Mouse (Mus musculus) hindbrain, embryonic 14.5 days (tissue): ENCODE measurements around the gene Samd5. TPM values are rescaled to one million over a fixed set of nuclear protein-coding genes. Genes with fewer than 3 reads are reported as not detected.

Experiments
- ATAC-seq: fragments of 200-750 bp; cut with Nextera tagmentation; 2 replicates; pipeline ENCODE4 v1.8.0; 2017; ENCODE audit warnings: moderate number of reproducible peaks, mild to moderate bottlenecking, moderate TSS enrichment, moderate library complexity; ENCODE audit not compliant: low FRiP score
- DNase-seq: peaks from one replicate; pipeline ENCODE4 v3.0.0-alpha.2; 2015; ENCODE audit warnings: low spot score
- H3K27ac ChIP-seq: fragments of 300-500 bp; sonication (generic); 2 replicates; pipeline ENCODE4 v1.5.1; 2014; ENCODE audit warnings: mild to moderate bottlenecking, moderate library complexity
- H3K27me3 ChIP-seq: fragments of 300-500 bp; sonication (generic); 2 replicates; pipeline ENCODE4 v1.6.1; 2014; ENCODE audit warnings: mild to moderate bottlenecking, low read length, mixed read lengths; ENCODE audit not compliant: control insufficient read depth, insufficient read depth
- H3K36me3 ChIP-seq: fragments of 300-500 bp; sonication (generic); replicated peaks from 2 replicates; pipeline ENCODE4 v1.6.1; 2014; ENCODE audit not compliant: control insufficient read depth, insufficient read depth
- H3K4me1 ChIP-seq: fragments of 300-500 bp; sonication (generic); replicated peaks from 2 replicates; pipeline ENCODE4 v1.6.1; 2014; ENCODE audit warnings: antibody characterized with exemption, low read length, mixed read lengths; ENCODE audit not compliant: control insufficient read depth, insufficient read depth
- H3K4me2 ChIP-seq: fragments of 300-500 bp; sonication (generic); replicated peaks from 2 replicates; pipeline ENCODE4 v1.6.1; 2014; ENCODE audit warnings: mild to moderate bottlenecking, moderate library complexity
- H3K4me3 ChIP-seq: fragments of 300-500 bp; sonication (generic); replicated peaks from 2 replicates; pipeline ENCODE4 v1.5.1; 2014; ENCODE audit warnings: mild to moderate bottlenecking, low read length
- H3K9ac ChIP-seq: fragments of 300-500 bp; sonication (generic); 2 replicates; pipeline ENCODE4 v1.6.1; 2014
- H3K9me3 ChIP-seq: fragments of 300-500 bp; sonication (generic); 2 replicates; pipeline ENCODE4 v1.6.1; 2016; ENCODE audit warnings: low read length; ENCODE audit not compliant: control insufficient read depth
- WGBS: fragments of 180-500 bp; shearing (Covaris S2); extraction: QIAGEN DNeasy Blood & Tissue Kit; methylation state at CpG from one replicate; pipeline ENCODE4 v1.1.7; 2014; 5-methylcytosine and 5-hydroxymethylcytosine counted together
- polyA plus RNA-seq: library from polyadenylated mRNA; unstranded; fragments of >200 nt; fragmentation: Nextera tagmentation; extraction: Ambion mirVana; gene quantifications from 2 replicates; pipeline ENCODE4 v1.2.1, GENCODE M21; 2014

Samd5 gene
- polyA plus RNA-seq, 1 experiment from 2014 or later = 6.6 TPM

DNA sequence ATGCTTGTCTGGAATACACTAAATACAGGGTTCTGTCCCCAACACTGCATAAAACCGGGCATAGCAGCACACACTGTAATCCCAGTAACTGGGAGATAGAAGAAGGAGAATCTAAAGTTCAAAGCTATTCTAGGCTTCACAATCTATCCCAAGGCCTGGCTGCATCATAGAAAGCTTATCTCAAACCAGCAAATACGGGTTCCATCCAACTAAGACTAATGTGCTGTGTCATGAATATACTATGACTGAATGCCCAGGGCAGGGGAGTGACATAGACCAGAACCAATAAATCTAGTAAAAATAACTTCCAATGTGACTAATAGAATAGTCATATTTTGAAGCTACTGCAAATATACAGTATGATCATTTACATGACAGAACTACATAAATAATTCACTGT lies 35.0 kb downstream of the Samd5 start:
- Histone ChIP-seq H3K9me3 (no peaks in the 10 kb centered on the region), H3K4me3 (no peak overlapping the region), H3K4me1 (0 out of 2 replicates have a peak, but pooled peaks cover 4% of the 10 kb centered on the region), H3K27ac (no peak overlapping the region), H3K9ac (no peak overlapping the region), H3K27me3 (no peaks in the 10 kb centered on the region), H3K4me2 (no peak overlapping the region), H3K36me3 (no peaks in the 10 kb centered on the region)
- DNase-seq (no peak), ATAC-seq (no peak)
- 73% methylated on average over 2 of the region's 2 CpGs for WGBS

- Histone ChIP-seq H3K36me3 (no peaks in the 10 kb centered on the region), H3K27me3 (no peaks in the 10 kb centered on the region), H3K4me1 (no peaks in the 10 kb centered on the region), H3K4me2 (no peak overlapping the region), H3K27ac (no peak overlapping the region), H3K4me3 (no peak overlapping the region), H3K9me3 (no peaks in the 10 kb centered on the region), H3K9ac (no peak overlapping the region)
- DNase-seq = no peak
- no peak for ATAC-seq
- 5% methylated on average over 1 of the region's 1 CpGs for WGBS
Measured at GRCm38 (mm10) chr10:9625356-9625755, 49.7 kb downstream of the Samd5 start.

DNA sequence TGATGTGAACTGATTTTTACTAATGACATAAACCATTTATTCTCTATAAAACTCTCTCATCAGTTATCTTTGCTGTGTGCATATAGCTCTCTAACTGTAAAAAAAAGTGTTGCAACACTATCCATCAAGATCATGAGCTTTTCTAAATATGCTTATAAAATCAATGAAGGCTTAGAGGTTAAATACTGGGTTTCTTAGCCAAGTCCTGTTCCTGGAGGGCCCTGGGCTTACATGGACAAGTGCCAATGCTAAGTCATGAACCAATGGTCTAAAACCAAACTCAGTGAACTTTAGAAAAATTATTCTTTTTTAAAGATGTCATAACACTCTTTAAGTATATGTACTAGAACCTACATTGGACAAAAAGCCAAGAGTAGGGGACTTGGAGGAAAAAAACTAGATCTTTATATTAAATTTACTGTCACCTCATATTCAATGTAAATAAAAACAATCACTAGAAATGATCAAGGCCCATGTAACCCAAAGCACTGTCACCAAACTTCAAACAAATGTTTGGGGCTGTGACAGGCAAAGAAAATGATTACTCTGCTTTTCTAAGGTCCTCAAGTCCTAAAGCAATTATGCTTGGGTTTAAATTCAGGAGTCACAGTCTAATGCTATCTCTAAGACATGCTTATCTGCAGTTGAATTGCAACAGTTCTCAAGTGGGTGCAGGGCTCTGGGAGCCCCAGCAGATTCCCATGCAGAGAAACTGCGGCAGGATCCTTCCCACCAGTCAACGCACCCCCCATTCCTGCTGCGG lies 52.9 kb downstream of the Samd5 start:
- 91% methylated on average over 3 of the region's 3 CpGs for WGBS
- no peak overlapping the region for H3K27ac ChIP-seq
- no peaks in the 10 kb centered on the region for H3K27me3 ChIP-seq
- H3K9ac ChIP-seq = no peak overlapping the region
- no peaks in the 10 kb centered on the region for H3K4me1 ChIP-seq
- H3K9me3 ChIP-seq = no peaks in the 10 kb centered on the region
- ATAC-seq = no peak
- H3K36me3 ChIP-seq = no peaks in the 10 kb centered on the region
- no peak overlapping the region for H3K4me2 ChIP-seq
- H3K4me3 ChIP-seq = no peak overlapping the region
- no peak for DNase-seq

- Histone ChIP-seq H3K4me2 (no peak overlapping the region), H3K27ac (no peak overlapping the region), H3K9me3 (no peaks in the 10 kb centered on the region), H3K36me3 (no peaks in the 10 kb centered on the region), H3K4me3 (no peak overlapping the region), H3K27me3 (no peaks in the 10 kb centered on the region), H3K9ac (no peak overlapping the region), H3K4me1 (no peaks in the 10 kb centered on the region)
- DNase-seq (no peak), ATAC-seq (no peak)
- 65% methylated on average over 1 of the region's 1 CpGs for WGBS
Measured at GRCm38 (mm10) chr10:9621055-9621454, 54.0 kb downstream of the Samd5 start.

GRCm38 (mm10) chr10:9615009-9615408 lies 60.0 kb downstream of the Samd5 start:
- ATAC-seq (no peak), DNase-seq (no peak)
- H3K9ac ChIP-seq = no peak overlapping the region
- no peaks in the 10 kb centered on the region for H3K27me3 ChIP-seq
- H3K4me3 ChIP-seq = no peak overlapping the region
- no peaks in the 10 kb centered on the region for H3K4me1 ChIP-seq
- H3K36me3 ChIP-seq = no peaks in the 10 kb centered on the region
- no peak overlapping the region for H3K4me2 ChIP-seq
- H3K9me3 ChIP-seq = no peaks in the 10 kb centered on the region
- no peak overlapping the region for H3K27ac ChIP-seq

- Histone ChIP-seq H3K27me3 (no peaks in the 10 kb centered on the region), H3K4me1 (peaks cover 5% of the 10 kb centered on the region; the same call in 1 of the 2 replicates), H3K36me3 (no peaks in the 10 kb centered on the region), H3K4me3 (no peak overlapping the region), H3K27ac (no peak overlapping the region), H3K4me2 (no peak overlapping the region), H3K9me3 (no peaks in the 10 kb centered on the region), H3K9ac (no peak overlapping the region)
- DNase-seq (no peak), ATAC-seq (no peak)
- 71% methylated on average over 4 of the region's 4 CpGs for WGBS
Measured at GRCm38 (mm10) chr10:9608854-9609253, 66.2 kb downstream of the Samd5 start.

DNA sequence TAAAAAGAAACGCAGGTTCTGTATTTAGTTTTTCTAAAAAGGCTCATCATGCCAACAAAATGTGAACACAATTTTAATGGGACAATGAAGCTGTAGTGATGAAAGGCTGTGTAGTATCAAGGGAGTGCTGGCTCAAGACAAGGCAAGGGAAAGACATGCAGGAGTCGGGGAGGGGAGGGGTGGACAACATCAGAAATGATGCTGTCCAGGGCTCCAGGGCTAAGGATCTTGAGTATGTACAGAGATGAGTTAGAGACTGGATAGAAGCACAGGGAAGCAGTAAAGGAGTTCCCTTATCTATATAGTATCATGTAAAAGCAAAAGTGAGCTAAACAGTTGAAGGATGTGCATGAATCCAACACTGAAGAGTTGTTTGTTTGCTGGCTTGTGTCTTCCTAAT lies 67.9 kb downstream of the Samd5 start:
- no peaks in the 10 kb centered on the region for H3K9me3 ChIP-seq
- 89% methylated on average over 2 of the region's 2 CpGs for WGBS
- no peak overlapping the region for H3K9ac ChIP-seq
- DNase-seq = no peak
- no peaks in the 10 kb centered on the region for H3K36me3 ChIP-seq
- H3K4me2 ChIP-seq = no peak overlapping the region
- ATAC-seq = no peak
- H3K27ac ChIP-seq = no peak overlapping the region
- no peaks in the 10 kb centered on the region for H3K27me3 ChIP-seq
- H3K4me1 ChIP-seq = peaks cover 5% of the 10 kb centered on the region; the same call in 1 of the 2 replicates
- H3K4me3 ChIP-seq = no peak overlapping the region

- H3K4me1 ChIP-seq = peaks cover 5% of the 10 kb centered on the region; the same call in 1 of the 2 replicates
- H3K27me3 ChIP-seq = no peaks in the 10 kb centered on the region
- WGBS = 82% methylated on average over 5 of the region's 5 CpGs
- no peak overlapping the region for H3K9ac ChIP-seq
- no peak overlapping the region for H3K27ac ChIP-seq
- no peak overlapping the region for H3K4me2 ChIP-seq
- no peak overlapping the region for H3K4me3 ChIP-seq
- ATAC-seq = peak; percentile 37; the same call in 1 of the 2 replicates
- no peaks in the 10 kb centered on the region for H3K36me3 ChIP-seq
- no peaks in the 10 kb centered on the region for H3K9me3 ChIP-seq
- peak; percentile 56 for DNase-seq
Measured at GRCm38 (mm10) chr10:9605635-9606034, 69.4 kb downstream of the Samd5 start.

DNA sequence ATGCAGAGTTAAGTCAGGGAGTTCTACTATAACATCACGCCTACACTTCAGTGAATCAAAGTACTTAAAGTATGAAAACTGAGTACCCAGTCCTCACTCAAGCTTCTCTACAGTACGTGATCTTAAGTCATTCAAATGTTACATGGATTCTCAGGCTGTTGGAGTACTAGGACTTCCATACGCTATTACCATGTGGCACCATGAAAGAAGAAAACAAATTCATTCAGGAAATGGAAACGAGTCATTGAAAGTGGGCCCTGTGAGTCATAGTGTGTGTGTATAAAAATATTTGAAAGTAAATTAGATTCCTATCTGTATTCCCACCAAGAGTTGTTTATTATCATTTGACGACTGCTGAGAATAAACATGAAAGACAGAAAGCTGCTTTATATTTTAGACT lies 71.7 kb downstream of the Samd5 start:
- no peaks in the 10 kb centered on the region for H3K9me3 ChIP-seq
- H3K4me2 ChIP-seq = no peak overlapping the region
- 84% methylated on average over 5 of the region's 5 CpGs for WGBS
- H3K9ac ChIP-seq = no peak overlapping the region
- H3K36me3 ChIP-seq = no peaks in the 10 kb centered on the region
- H3K27ac ChIP-seq = no peak overlapping the region
- H3K27me3 ChIP-seq = no peaks in the 10 kb centered on the region
- no peak for DNase-seq
- H3K4me3 ChIP-seq = no peak overlapping the region
- ATAC-seq = no peak
- H3K4me1 ChIP-seq = peaks cover 5% of the 10 kb centered on the region; the same call in 1 of the 2 replicates
